Mouse (Mus musculus): Measurements from ENCODE around the gene Arhgap45.

Arhgap45 gene

DNA sequence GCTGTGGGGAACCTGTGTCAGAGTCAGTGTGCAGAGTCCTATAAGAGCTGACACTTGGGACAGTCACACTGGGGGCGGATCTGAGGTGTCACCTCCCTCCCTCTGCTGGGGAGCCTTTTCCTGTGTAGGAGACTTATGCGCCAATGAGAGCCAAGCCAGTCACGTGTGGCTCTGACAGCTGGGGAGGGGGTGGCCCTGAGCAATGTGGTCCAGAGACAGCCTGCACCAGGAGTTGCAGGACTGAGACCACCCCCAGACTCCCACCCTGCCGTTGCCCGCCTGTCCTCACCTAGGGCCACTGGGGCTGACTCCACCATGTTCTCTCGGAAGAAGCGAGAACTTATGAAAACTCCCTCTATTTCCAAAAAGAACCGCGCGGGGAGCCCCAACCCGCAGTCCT, at the start of gene Arhgap45:
Gene Arhgap45 (plus strand): TSS at position 143 of the 400 bp plus-strand sequence.
- no peak for DNase-seq

DNA sequence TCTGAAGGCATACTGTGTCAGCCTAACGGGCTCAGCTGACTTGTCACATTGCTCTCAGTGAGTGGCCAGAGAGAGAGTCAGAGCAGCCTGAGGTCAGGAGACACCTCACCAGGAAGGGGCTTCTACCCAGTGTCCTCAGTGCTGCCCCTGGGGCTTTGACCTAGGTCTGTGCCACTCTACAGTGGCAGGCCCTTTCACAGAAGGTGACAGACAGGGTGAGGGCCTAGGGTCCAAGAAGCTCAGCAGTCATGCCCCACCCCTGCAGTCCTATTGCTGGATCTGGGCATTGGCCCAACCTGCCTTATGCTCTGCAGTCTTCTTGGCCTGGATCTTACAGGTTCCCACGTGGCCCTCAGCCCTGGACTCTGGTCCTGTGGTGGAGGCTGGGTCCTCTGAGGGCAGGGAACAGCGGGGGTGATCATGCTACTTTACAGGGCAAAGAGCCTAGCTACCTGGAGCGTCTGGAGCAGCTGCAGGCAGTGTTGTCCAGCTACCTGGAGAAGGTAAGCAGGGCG, 49.5 kb upstream of the Arhgap45 start:
- no peak for DNase-seq

DNA sequence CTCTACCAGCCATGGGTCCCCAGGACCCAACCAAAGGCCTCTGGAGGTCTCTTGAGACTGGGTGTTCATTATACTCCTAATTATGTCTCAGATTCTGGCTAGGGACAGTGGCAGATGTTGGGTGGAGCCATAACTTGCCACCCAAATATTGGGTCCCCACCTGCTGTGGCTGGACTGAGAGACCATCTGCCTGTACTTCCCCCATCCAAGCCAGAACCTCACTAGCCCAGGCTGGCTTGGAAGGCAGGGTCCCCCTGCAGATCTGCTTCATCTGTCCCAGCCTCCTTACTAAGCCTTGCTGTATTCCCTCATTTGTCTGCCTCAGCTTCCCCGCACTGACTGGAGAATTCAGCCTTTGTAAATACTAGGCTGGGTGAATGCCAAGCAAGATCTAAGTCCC, 48.3 kb upstream of the Arhgap45 start:
- no peak for DNase-seq

DNA sequence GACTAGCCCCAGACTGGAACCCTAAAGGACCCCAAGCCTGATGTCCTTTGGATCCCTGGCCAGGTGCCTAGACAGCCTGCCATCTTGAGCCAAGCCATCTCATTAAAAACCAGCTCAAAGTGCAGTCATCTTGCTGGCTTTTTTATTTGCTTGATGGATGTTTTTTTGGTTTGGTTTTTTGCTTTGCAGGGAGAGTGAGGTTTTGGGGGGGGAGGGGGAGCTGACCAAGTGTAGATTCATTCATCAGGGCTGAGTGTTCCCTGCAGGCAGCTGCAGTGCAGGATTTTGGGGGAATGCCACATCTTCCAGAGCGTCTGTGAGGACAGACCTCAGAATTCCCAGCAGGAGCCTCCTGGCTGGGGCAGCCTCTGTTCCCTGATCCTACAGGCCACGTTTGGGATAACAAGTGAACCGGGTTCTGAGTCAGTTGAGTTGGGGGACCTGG, 47.3 kb upstream of the Arhgap45 start:
- no peak for DNase-seq

DNA sequence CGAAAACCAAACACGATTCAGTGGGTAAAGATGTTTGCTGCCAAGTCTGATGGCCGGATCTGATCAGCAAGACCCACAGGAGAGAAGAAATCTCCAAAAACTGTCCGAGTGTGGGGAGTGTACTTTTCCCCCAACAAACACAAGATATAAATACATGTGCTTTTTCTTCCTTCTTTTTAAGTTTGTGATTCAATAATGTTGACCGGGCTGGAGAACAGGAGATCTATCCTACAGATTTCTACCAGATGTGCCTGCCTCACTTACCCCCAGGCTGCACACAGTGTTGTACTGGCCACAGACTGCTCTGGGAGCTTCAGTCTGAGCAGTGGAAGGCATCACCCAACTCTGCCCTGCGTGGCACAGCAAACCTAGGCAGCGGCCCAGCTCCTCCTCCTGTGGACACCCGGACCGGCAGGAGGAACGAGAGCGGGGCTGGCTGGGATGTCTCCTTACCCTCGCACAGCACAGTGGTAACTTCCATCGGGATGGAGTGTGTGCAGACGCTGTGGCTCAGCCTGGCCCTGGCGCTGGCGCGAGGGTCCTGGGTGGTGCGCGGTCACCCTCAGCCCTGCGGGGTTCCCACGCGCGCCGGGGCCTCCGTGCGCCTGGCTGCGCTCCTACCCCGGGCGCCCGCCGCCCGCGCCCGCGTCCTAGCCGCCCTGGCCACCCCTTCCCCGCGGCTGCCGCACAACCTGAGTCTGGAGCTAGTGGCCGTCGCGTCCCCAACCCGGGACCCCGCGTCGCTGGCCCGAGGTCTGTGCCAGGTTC, 45.9 kb upstream of the Arhgap45 start, which contains the start of gene Grin3b:
Gene Grin3b (plus strand): TSS at position 301 of the 768 bp plus-strand sequence.
- DNase-seq, result peak; percentile 28

DNA sequence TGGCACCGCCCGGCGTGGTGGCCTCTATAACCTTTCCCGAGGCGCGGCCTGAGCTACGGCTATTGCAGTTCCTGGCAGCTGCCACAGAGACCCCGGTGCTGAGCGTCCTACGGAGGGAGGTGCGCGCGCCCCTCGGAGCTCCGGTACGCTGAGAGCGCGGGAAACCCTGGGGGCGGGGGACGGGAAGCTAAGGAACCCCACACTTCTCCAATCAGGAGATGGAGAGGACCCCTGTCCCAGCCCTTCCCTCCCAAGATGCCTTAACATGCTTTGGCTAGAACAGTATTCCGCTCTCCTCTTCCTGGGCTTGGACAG, 45.3 kb upstream of the Arhgap45 start:
- DNase-seq, result peak; percentile 52

DNA sequence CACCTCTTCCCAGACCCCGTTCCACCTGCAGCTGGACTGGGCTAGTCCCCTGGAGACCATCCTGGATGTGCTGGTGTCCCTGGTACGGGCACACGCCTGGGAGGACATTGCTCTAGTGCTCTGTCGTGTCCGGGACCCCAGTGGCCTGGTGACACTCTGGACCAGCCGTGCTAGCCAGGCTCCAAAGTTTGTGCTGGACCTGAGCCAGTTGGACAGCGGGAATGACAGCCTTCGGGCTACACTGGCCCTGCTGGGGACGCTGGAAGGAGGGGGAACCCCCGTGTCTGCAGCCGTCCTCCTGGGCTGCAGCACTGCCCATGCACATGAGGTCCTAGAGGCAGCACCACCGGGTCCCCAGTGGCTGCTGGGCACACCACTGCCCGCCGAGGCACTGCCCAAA, 43.6 kb upstream of the Arhgap45 start:
- DNase-seq, result no peak

DNA sequence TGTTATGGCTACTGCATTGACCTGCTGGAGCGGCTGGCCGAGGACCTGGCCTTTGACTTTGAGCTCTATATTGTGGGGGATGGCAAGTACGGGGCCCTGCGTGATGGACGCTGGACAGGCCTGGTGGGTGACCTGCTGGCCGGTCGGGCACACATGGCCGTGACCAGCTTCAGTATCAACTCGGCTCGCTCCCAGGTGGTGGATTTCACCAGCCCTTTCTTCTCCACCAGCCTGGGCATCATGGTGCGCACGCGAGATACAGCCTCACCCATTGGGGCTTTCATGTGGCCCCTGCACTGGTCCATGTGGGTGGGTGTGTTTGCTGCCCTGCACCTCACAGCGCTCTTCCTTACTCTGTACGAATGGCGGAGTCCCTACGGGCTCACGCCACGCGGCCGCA, 42.4 kb upstream of the Arhgap45 start:
- DNase-seq, result no peak

DNA sequence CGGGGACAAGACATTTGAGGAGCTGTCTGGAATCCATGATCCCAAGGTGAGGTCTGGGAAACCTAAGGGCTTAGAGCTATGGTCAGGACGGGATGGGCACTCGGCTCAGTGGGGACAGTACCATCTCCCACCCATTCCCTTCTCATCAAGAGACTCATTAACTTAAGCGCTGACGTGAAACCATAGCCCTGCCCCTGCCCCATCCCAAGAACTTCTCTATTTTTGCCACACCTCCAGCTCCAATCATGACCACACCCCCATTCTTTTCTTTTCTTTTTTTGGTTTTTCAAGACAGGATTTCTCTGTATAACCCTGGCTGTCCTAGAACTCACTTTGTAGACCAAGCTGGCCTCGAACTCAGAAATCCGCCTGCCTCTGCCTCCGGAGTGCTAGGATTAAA, 41.8 kb upstream of the Arhgap45 start:
- no peak for DNase-seq

DNA sequence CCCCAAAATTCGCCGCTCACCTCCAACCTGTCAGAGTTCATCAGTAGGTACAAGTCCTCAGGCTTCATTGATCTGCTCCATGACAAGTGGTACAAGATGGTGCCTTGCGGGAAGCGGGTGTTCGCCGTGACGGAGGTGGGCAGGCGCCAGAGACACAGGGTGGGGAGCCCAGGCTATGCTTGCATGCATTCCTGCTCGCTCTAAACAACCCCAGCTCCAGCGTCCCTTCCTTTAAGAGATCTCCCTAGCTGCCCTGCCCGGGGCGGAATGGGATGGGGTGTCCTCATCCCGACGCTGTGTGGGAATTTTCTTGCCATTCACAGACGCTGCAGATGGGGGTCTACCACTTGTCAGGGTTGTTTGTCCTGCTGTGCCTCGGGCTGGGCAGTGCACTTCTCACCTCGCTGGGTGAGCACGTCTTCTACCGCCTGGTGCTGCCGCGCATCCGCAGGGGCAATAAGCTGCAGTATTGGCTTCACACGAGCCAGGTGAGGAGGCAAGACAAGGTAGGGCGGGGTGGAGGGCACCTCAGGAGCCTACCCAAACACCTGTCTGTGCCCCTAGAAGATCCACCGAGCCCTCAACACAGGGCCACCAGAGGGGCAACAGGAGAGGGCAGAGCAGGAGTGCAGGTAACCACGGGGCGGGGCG, 40.3 kb upstream of the Arhgap45 start:
- no peak for DNase-seq

DNA sequence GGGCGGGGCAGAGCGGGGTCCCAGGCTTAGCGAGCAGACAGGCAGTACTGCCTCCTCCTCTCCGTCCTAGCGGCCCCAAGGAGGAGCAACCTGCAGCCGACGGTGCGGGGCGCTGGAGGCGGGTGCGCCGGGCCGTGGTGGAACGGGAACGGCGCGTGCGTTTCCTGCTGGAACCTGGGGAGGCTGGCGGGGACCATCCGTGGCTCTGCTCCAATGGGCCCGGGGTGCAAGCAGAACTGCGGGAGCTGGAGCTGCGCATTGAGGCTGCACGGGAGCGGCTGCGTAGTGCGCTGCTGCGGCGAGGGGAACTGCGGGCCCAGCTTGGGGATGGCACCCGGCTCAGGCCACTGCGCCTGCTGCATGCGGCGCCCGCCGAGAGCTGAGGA, 39.7 kb upstream of the Arhgap45 start:
- no peak for DNase-seq

DNA sequence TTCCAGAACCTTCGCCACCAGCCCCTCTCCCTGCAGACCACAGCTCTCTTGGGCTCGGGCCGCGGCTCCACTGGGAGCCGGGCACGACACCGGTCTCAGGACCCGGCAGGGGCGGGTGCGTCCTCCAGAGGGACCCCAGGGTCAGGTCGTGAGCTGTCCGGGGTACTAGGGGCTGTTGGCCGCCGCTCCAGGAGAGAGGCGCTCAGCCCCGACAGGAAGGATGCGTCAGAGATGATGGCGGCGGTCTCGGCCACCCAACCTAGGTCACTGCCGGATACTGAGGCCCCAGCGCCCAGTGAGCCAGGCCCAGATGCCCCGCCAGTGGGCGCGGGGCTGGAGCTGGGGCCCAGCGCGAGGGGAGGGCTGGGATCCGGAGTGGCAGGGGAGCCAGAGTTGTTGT, 39.1 kb upstream of the Arhgap45 start:
- DNase-seq, result no peak

DNA sequence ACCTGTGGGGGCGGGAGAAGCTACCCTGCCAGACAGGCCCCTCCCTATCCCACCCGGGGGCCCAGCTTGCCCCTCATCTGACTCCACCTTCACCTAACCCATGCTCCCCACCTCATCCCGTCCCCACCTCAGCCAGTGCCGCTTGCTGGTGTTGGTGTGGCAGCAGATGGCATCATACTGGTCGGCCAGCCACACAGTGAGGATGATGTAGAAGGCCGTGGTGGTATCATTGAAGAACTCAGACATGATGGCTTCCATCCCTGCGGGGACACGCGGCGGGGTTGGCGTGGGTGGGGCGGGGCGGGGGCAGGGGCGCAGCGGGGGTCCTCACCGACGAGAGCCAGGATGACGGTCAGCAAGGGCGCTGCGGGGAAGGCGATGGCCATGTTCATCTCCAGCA, 38.4 kb upstream of the Arhgap45 start:
- no peak for DNase-seq

DNA sequence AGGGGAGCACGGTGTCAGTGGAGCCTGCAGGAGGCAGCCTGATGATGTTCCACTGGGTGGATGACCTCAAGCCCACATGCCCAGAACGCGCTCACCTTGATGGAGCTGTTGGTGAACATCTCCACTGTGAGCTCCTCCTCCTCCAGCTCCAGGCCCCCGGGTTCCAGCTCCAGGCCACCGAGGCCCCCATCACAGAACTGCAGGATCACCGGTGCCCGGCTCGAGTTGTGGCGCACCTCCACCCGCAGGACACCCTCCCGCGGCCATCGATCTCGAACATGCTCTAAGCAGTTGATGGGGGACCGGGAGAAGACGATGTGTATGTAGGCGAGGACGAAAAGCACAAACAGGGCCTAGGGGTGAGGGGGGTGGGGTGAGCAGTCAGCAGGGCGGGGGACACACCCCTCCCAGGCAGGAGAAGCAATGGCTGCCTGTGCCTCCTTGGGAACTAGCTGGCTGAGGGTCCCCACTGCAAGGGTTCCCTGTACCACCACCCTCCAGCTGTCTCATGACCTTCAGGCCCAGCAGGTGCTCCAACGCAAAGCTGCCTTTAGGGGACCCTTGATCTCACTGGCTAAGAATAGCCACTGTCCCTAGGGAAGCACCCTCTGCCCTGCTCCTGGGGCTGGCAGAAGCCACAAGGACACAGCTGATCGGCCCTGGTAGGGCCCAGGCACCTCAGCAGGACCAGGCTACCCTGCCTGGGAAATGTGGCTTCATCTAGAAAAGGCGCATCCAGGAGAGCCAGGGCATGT, 36.9 kb upstream of the Arhgap45 start:
- DNase-seq, result no peak

DNA sequence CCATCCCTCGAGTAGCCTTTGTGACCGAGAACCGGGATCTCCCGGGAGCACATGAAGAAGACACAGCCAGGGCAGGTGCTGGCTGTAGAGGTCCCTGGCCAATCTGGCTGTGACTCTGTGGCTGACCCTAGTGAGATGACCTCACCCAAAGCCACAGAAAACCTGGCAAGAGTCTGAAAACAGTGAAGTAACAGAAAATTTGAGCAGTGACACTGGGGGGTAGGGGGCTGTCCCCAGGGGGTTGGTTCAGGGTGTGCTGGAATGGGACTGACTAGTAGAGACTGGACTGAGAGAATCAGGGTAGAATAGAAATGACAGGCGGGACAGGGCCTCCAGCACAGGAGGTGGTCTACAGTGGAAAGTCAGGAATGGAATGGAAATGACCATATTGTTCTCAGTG, 33.2 kb upstream of the Arhgap45 start:
- DNase-seq, result no peak

DNA sequence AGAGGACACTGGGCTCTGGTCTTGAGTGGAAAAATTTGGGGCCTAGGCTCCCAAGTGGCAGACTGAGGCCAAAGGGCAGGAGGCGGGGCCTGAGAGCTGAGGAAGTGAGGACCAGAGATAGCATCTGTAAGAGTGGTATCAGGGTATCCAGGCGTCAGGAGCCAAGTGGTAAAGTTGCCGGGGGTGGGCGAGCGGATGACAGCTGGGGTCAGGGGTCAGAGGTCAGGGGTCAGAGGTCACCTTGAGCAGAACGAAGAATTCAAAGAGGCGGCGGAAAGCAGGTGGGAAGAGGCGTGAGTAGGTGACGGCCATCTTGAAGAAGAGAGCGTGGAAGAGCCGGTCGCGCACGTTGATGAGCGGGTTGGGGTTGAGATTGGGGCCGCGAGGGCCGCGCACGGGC, 32.8 kb upstream of the Arhgap45 start:
- peak; percentile 71 for DNase-seq

DNA sequence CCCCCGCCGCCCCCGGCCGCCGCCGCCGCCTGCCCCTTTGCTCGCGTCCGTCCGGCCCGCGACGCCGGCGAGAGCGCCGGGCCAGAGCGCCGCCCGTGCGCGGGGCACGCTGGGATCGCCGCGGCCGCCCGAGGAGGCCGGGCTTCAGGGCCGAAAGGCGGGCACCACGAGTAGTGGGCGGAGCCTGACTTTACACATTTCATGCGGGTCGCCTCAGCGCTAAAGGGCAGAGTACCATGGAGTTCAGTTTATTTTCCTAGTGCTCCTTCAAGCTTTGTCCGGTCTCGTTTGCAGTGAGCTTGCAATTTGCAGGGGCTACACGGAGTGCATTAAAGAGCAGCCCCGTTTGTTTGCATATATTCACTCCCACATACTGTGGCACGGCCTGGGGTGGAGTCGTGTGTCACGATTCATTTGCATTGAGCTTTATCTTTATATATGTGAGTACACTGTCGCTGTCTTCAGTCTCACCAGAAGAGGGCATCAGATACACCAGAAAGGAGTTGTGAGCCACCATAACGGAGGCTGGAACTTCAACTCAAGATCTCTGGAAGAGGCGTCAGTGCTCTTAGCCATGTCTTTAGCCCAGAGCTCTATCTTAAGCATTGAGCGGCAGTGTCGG, 32.1 kb upstream of the Arhgap45 start, which contains the start of gene Tmem259:
Gene Tmem259 (minus strand): TSS at position 136 of the 622 bp plus-strand sequence.
- DNase-seq, result peak; percentile 94

DNA sequence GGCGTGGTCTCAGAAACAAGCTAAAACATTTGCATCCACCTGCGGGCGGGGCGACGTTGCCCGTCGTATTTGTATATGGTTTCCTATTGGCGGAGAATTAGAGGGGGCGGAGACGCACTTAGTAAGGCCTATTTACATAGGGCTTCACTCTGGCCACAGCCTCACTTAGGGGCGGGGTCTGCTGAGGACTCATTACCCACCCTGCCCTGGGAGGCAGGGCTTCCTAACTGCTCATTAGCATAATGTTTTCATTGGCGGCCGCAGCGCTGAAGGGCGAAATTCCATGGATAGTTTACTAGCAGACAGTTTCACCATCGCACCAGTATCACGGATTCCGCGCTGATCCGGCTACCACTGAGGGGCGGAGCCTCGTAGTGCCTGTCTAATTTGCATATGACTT, 31.6 kb upstream of the Arhgap45 start:
- DNase-seq, result peak; percentile 99

DNA sequence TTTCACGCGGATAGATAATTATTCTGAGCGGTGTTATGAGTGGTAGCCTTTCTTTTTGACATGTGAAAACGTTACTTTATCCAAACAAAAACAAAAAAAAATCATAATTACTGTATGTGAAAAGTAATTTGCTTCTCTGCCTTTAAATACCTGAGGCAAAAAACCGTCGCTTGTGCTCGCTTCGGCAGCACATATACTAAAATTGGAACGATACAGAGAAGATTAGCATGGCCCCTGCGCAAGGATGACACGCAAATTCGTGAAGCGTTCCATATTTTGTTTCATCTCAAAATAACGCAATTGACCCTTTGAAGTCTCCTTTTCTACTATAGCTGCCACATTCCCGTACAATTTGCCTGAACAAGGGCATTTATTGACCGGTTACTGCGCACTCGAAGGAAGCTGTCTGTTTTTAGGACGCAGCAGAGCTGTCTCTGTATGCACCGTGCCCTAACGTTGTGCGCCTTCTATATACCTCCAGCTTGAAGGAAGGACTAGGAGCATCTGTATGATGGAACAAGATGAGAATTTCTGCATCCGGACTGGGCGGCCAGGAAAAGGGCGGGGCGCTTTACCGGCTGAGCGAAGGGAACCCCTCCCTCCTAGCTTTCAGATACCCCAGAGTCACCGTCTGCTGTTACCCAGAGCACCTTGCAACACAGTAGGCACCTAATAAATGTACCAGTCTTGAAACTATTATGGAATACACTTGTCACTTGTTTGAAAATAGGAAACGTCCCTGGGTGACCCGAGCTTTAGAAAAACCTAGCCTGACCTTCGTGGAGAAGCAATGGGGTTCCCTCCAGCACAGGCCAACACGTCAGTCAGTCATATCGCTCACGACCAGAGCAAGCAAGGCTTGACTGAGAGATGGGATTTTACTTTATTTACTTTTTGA, 30.9 kb upstream of the Arhgap45 start:
- peak; percentile 80 for DNase-seq

DNA sequence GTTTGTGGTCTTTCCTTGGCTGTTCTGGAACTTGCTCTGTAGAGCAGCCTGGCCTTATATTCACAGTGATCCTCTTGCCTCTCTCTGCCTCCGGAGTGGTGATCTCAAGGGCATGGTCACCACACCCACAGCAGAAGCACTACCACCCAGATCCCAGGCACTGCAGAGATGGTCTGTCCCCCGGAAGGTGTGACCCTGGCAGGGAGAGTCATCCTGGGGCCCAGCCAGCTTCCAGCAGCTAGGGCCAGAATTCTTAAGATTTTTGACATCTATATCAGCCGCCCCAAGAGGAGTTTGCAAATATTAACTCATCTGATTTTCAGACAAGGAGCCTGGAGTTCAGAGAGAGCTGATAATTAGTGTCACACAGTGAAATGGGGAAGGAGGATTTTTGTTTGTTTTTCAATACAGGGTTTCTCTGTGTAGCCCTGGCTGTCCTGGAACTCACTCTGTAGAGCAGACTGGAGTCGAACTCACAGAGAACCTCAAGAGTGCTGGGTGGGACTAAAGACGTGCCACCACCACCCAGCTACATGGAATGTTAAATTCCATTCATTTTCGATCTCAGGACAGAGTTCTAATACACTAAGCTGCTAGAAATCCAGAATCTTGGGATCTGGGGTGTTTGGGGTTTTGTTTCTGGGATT, 30.1 kb upstream of the Arhgap45 start:
- DNase-seq, result no peak

DNA sequence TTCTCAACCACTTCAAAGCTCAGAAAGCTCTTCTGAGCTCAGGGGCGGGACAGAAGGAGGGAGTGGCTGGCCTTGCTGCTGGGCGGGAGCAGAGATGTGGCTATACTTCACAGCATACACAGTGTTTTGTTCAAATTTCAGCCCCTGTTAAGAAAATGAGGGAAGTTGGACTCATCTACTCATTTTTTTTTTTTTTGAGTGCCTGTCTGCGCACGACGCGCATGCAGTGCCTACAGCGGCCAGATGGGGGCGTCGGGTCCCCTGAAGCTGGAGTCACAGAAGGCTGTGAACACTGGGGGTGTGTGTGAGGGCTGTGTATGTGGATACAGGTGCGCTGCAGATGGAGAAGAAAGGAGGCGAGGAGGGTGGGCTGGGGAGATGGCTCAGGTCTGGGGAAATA, 29.5 kb upstream of the Arhgap45 start:
- peak; percentile 87 for DNase-seq

Data from retina, postnatal 1 day (tissue).